Mouse (Mus musculus) liver, postnatal 0 days (tissue): ENCODE measurements at regions not wholly inside any gene's neighbourhood (a gene's known extent, or its start where the extent isn't known, plus 50 kb on each side); places are given as distances from the start of the nearest gene placed in this dataset.

ENCODE experiments used
- CTCF ChIP-seq: sonication (generic); IDR thresholded peaks from 2 replicates; pipeline ENCODE4 v1.5.1; 2016; ENCODE audit warnings: antibody characterized with exemption, low read depth
- EP300 ChIP-seq: IDR thresholded peaks from 2 replicates; pipeline ENCODE4 v1.6.1; 2016; ENCODE audit warnings: antibody characterized with exemption, low read depth, mild to moderate bottlenecking

- TF ChIP-seq CTCF (no peak), EP300 (no peak)
Measured at GRCm38 (mm10) chr4:53915326-53915725, 89.5 kb downstream of the Tmem38b start.
